Mouse (Mus musculus): ENCODE measurements at regions not wholly inside any gene's neighbourhood (a gene's known extent, or its start where the extent isn't known, plus 50 kb on each side); places are given as distances from the start of the nearest gene placed in this dataset.

- DNase-seq (ENCODE audit: low read depth, low spot score), result peak; percentile 52
Measured at GRCm38 (mm10) chrX:44228847-44229246, 139.3 kb downstream of the Dcaf12l2 start.
